Mouse (Mus musculus) liver, embryonic 13.5 days (tissue): ENCODE measurements around the gene Tpcn1. TPM values are rescaled to one million over a fixed set of nuclear protein-coding genes. Genes with fewer than 3 reads are reported as not detected.
A peak's percentile ranks its signal among the peaks of the same experiment; 100 is the strongest.

Experiments used
- ATAC-seq: fragments of 200-750 bp; cut with Nextera tagmentation; 2 replicates; pipeline ENCODE4 v1.8.0; 2017; ENCODE audit warnings: low read depth, mild to moderate bottlenecking, moderate number of reproducible peaks, moderate library complexity
- DNase-seq: peaks from one replicate; pipeline ENCODE4 v3.0.0; 2022
- H3K27ac ChIP-seq: fragments of 300-500 bp; sonication (generic); 2 replicates; pipeline ENCODE4 v1.5.1; 2015; ENCODE audit warnings: moderate library complexity, mild to moderate bottlenecking, inconsistent platforms
- H3K27me3 ChIP-seq: fragments of 300-500 bp; sonication (generic); 2 replicates; pipeline ENCODE4 v1.6.1; 2015; ENCODE audit warnings: mild to moderate bottlenecking, inconsistent platforms
- H3K36me3 ChIP-seq: fragments of 300-500 bp; sonication (generic); 2 replicates; pipeline ENCODE4 v1.6.1; 2015; ENCODE audit warnings: mild to moderate bottlenecking, inconsistent platforms
- H3K4me1 ChIP-seq: fragments of 300-500 bp; sonication (generic); replicated peaks from 2 replicates; pipeline ENCODE4 v1.6.1; 2015; ENCODE audit warnings: inconsistent platforms
- H3K4me2 ChIP-seq: fragments of 300-500 bp; sonication (generic); 2 replicates; pipeline ENCODE4 v1.6.1; 2015; ENCODE audit warnings: inconsistent platforms, mild to moderate bottlenecking, moderate library complexity
- H3K4me3 ChIP-seq: fragments of 300-500 bp; sonication (generic); replicated peaks from 2 replicates; pipeline ENCODE4 v1.5.1; 2015; ENCODE audit warnings: mild to moderate bottlenecking, inconsistent platforms
- H3K9ac ChIP-seq: fragments of 300-500 bp; sonication (generic); 2 replicates; pipeline ENCODE4 v1.6.1; 2015; ENCODE audit warnings: mild to moderate bottlenecking, inconsistent platforms
- H3K9me3 ChIP-seq: fragments of 300-500 bp; sonication (generic); replicated peaks from 2 replicates; pipeline ENCODE4 v1.6.1; 2016; ENCODE audit warnings: inconsistent platforms
- WGBS: fragments of 180-500 bp; shearing (Covaris S2); methylation state at CpG from one replicate; pipeline ENCODE4 v1.1.7; 2015; ENCODE audit not compliant: insufficient replicate concordance; 5-methylcytosine and 5-hydroxymethylcytosine counted together
- polyA plus RNA-seq: library from polyadenylated mRNA; unstranded; fragments of >200 nt; fragmentation: Nextera tagmentation; extraction: Ambion mirVana; gene quantifications from 2 replicates; pipeline ENCODE4 v1.2.1, GENCODE M21; 2015

The Tpcn1 gene
- polyA plus RNA-seq, 1 experiment from 2014 or later: 22.7 TPM

- H3K36me3 ChIP-seq: peaks cover 7% of the 10 kb centered on the region; the same call in 1 of the 2 replicates
- no peaks in the 10 kb centered on the region for H3K27me3 ChIP-seq
- ATAC-seq: no peak
- peaks cover 34% of the 10 kb centered on the region for H3K4me1 ChIP-seq
- DNase-seq: no peak
- no peak overlapping the region for H3K27ac ChIP-seq
- no peak overlapping the region for H3K9ac ChIP-seq
- WGBS: 81% methylated on average over 3 of the region's 3 CpGs
- H3K9me3 ChIP-seq: no peaks in the 10 kb centered on the region
- no peak overlapping the region for H3K4me2 ChIP-seq
- H3K4me3 ChIP-seq: no peak overlapping the region
Observed at GRCm38 (mm10) chr5:120607335-120607734, 18.9 kb upstream of the Tpcn1 start.

GRCm38 (mm10) chr5:120606590-120607200, 18.2 kb upstream of the Tpcn1 start:
- Histone ChIP-seq H3K27me3 (no peaks in the 10 kb centered on the region), H3K36me3 (peaks cover 7% of the 10 kb centered on the region; the same call in 1 of the 2 replicates), H3K4me2 (no peak overlapping the region), H3K9me3 (no peaks in the 10 kb centered on the region), H3K9ac (no peak overlapping the region), H3K27ac (no peak overlapping the region), H3K4me3 (no peak overlapping the region), H3K4me1 (peaks cover 32% of the 10 kb centered on the region)
- WGBS: 62% methylated on average over 25 of the region's 25 CpGs
- ATAC-seq (no peak), DNase-seq (no peak)

DNA sequence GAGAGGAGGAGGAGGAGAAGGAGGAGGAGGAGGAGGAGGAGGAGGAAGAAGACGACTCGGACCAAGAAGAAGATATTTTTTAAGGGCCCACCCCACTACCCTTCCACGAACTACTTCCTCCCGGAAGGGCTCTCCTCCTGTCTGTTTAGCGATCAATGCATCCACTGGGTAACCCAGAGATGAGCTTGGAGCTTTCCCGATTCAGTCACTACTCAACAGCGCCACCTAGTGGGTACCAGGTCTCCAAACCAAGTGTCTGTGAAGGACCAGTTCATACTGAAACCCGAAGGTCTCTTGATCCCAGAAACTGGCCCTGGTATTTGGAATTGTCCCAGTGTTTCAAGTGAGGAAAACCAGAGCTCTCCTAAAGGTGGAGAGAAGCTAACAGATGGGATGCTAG, 17.2 kb upstream of the Tpcn1 start:
- Histone ChIP-seq H3K4me3 (peak overlapping the region; percentile 37; the same call in 1 of the 2 replicates), H3K27ac (no peak overlapping the region; the same call in 1 of the 2 replicates), H3K9ac (peak overlapping the region; percentile 64; the same call in 1 of the 2 replicates)

GRCm38 (mm10) chr5:120605241-120605661, 16.8 kb upstream of the Tpcn1 start:
- H3K27ac ChIP-seq: peak overlapping the region; percentile 27; the same call in 1 of the 2 replicates
- WGBS: 8% methylated on average over 10 of the region's 10 CpGs

More for the DNA sequence above, 17.2 kb upstream of the Tpcn1 start:
- H3K36me3 ChIP-seq: peaks cover 7% of the 10 kb centered on the region; the same call in 1 of the 2 replicates
- ATAC-seq: peak; percentile 57
- peak overlapping the region; percentile 66 for H3K4me2 ChIP-seq
- peak; percentile 80 for DNase-seq
- H3K27me3 ChIP-seq: no peaks in the 10 kb centered on the region
- H3K4me1 ChIP-seq: peaks cover 32% of the 10 kb centered on the region
- 2% methylated on average over 8 of the region's 8 CpGs for WGBS
- H3K9me3 ChIP-seq: no peaks in the 10 kb centered on the region

GRCm38 (mm10) chr5:120604839-120605238, 16.4 kb upstream of the Tpcn1 start:
- Histone ChIP-seq H3K4me2 (peak overlapping the region; percentile 66), H3K36me3 (peaks cover 7% of the 10 kb centered on the region; the same call in 1 of the 2 replicates), H3K27me3 (no peaks in the 10 kb centered on the region), H3K9me3 (no peaks in the 10 kb centered on the region), H3K27ac (peak overlapping the region; percentile 27; the same call in 1 of the 2 replicates), H3K4me3 (peak overlapping the region; percentile 37), H3K9ac (peak overlapping the region; percentile 64), H3K4me1 (peaks cover 41% of the 10 kb centered on the region)
- ATAC-seq (0 out of 2 replicates have a peak, but pooled peaks have one; percentile 37), DNase-seq (peak; percentile 73)
- 0% methylated on average over 6 of the region's 6 CpGs for WGBS

More at GRCm38 (mm10) chr5:120605241-120605661, 16.8 kb upstream of the Tpcn1 start:
- ATAC-seq (peak; percentile 30; the same call in 1 of the 2 replicates), DNase-seq (no peak)
- peaks cover 37% of the 10 kb centered on the region for H3K4me1 ChIP-seq
- peak overlapping the region; percentile 66 for H3K4me2 ChIP-seq
- no peaks in the 10 kb centered on the region for H3K9me3 ChIP-seq
- peak overlapping the region; percentile 37 for H3K4me3 ChIP-seq
- H3K27me3 ChIP-seq: no peaks in the 10 kb centered on the region
- peak overlapping the region; percentile 64 for H3K9ac ChIP-seq
- H3K36me3 ChIP-seq: peaks cover 7% of the 10 kb centered on the region; the same call in 1 of the 2 replicates

DNA sequence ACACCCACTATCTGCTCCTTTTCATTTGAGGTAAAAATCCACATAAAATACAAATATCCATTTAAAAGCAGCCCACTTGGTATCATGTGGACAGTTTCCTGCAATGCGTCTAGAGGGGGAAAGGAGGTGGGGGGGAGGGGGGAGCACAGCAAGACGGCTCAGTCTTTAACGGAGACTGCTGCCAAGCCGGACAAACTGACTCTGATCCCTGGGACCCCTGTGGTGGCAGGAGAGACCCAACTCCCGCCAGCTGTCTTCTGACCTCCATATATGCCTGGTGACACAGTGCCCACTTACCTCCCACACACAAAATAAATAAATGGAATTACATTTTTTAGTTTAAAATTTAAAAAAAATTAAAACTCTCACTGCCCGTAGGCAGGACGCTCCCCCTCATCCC, 15.0 kb upstream of the Tpcn1 start:
- Histone ChIP-seq H3K4me1 (peaks cover 54% of the 10 kb centered on the region), H3K27me3 (no peaks in the 10 kb centered on the region), H3K36me3 (peaks cover 4% of the 10 kb centered on the region; the same call in 1 of the 2 replicates), H3K4me2 (no peak overlapping the region), H3K9me3 (no peaks in the 10 kb centered on the region), H3K27ac (no peak overlapping the region), H3K4me3 (no peak overlapping the region), H3K9ac (peak overlapping the region; percentile 33; the same call in 1 of the 2 replicates)
- WGBS: 82% methylated on average over 7 of the region's 7 CpGs
- ATAC-seq (no peak), DNase-seq (no peak)

- Histone ChIP-seq H3K27ac (no peak overlapping the region), H3K27me3 (no peaks in the 10 kb centered on the region), H3K4me1 (peaks cover 62% of the 10 kb centered on the region), H3K36me3 (no peaks in the 10 kb centered on the region), H3K4me3 (no peak overlapping the region), H3K9me3 (no peaks in the 10 kb centered on the region), H3K4me2 (no peak overlapping the region), H3K9ac (no peak overlapping the region)
- ATAC-seq (no peak), DNase-seq (no peak)
- 87% methylated on average over 12 of the region's 12 CpGs for WGBS
Observed at GRCm38 (mm10) chr5:120602210-120602609, 13.7 kb upstream of the Tpcn1 start.

DNA sequence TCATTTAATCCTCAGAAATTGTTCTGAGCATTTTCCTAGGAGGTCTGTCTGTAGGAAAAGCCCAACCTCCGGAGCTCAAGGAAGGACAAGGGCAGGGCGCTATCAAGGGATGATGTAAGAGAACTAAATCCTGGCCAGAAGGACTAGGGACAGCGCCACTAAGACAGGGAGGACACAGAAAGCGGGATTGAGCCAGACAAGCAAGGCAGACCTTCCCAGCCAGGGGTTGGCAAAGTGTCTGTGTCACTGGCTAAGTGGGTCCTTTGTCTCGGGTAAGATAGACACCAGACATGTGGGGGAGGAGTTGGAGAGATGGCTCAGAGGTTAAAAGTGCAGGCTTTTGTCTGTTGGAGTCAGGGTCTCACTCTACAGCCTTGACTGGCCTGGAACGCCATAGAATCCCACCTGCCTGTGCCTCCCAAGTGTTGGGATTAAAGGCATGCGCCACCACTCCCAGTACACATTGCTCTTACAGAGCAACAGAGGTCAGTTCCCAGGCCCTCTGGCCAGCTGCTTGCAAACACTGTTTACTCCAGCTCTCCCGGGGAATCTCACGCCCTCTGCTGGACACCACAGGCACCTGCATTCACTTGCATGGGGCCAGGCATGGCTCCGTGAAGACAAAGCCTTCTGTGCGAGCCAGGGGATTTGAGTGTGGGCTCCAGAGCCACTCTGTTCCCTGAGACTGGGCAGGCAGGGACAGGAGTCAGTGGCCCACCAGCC, 12.6 kb upstream of the Tpcn1 start:
- Histone ChIP-seq H3K4me1 (peaks cover 54% of the 10 kb centered on the region), H3K9ac (peak overlapping the region; percentile 63), H3K36me3 (no peaks in the 10 kb centered on the region), H3K4me2 (peak overlapping the region; percentile 55), H3K4me3 (no peak overlapping the region), H3K27me3 (no peaks in the 10 kb centered on the region), H3K9me3 (no peaks in the 10 kb centered on the region), H3K27ac (peak overlapping the region; percentile 92)
- no peak for ATAC-seq
- WGBS: 53% methylated on average over 11 of the region's 11 CpGs
- DNase-seq: peak; percentile 53

- peak; percentile 70 for DNase-seq
- no peaks in the 10 kb centered on the region for H3K9me3 ChIP-seq
- H3K4me3 ChIP-seq: peak overlapping the region; percentile 9; the same call in 1 of the 2 replicates
- peak; percentile 98 for ATAC-seq
- H3K4me1 ChIP-seq: peaks cover 43% of the 10 kb centered on the region
- WGBS: 26% methylated on average over 6 of the region's 6 CpGs
- H3K36me3 ChIP-seq: no peaks in the 10 kb centered on the region
- H3K27me3 ChIP-seq: no peaks in the 10 kb centered on the region
- H3K27ac ChIP-seq: peak overlapping the region; percentile 92
- peak overlapping the region; percentile 63 for H3K9ac ChIP-seq
- peak overlapping the region; percentile 55 for H3K4me2 ChIP-seq
Observed at GRCm38 (mm10) chr5:120599625-120600024, 11.2 kb upstream of the Tpcn1 start.

DNA sequence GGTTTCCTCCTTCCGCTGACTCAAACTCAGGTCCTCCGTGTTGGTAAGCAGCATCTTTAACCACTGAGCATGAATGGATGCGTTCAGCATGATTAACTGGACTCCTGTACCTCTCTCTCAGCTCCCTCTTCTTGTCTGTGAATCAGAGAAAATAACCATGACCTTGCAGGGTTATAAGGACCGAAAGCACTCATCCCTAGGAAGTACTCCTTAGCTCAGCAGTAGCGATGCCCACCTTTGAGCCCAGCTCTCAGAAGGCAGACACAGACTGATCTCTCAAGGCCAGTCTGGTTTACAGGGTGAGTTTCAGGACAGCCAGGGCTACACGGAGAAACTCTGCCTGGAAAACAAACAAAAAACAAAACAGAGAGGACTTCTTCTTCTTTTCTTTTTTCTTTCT, 6.0 kb upstream of the Tpcn1 start:
- Histone ChIP-seq H3K36me3 (no peaks in the 10 kb centered on the region), H3K4me1 (peaks cover 41% of the 10 kb centered on the region), H3K27ac (no peak overlapping the region), H3K27me3 (no peaks in the 10 kb centered on the region), H3K4me2 (no peak overlapping the region), H3K9ac (no peak overlapping the region), H3K9me3 (peaks cover 3% of the 10 kb centered on the region), H3K4me3 (no peak overlapping the region)
- WGBS: 74% methylated on average over 6 of the region's 6 CpGs
- no peak for DNase-seq
- no peak for ATAC-seq

DNA sequence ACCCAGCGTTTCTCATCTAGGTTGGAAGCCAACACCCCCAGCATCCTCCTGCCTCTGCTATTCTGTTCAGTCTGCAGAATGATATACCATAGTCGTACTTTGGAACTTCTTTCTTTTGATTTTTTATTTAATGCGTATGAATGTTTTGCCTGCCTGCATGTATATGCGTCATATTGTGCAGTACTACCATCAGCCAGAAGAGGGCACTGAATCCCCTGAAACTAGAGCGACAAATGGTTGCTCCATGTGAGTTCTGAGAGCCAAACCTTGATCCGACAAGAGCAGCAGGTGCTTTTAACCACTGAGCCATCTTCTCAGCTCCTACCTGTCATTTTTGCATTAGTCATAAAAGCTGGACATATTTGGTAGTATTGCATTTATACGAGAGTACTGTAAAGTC, 3.7 kb upstream of the Tpcn1 start:
- no peak overlapping the region for H3K4me3 ChIP-seq
- H3K36me3 ChIP-seq: no peaks in the 10 kb centered on the region
- ATAC-seq: no peak
- 66% methylated on average over 7 of the region's 7 CpGs for WGBS
- no peak for DNase-seq
- H3K4me2 ChIP-seq: no peak overlapping the region
- H3K9ac ChIP-seq: no peak overlapping the region
- peaks cover 39% of the 10 kb centered on the region for H3K4me1 ChIP-seq
- H3K27ac ChIP-seq: no peak overlapping the region
- peaks cover 3% of the 10 kb centered on the region for H3K9me3 ChIP-seq
- H3K27me3 ChIP-seq: no peaks in the 10 kb centered on the region
